Mouse (Mus musculus): ENCODE measurements around the gene Top3b.
"Not testable (repeated sequence)": the region's sequence is repeated elsewhere in the genome, so short reads cannot be mapped to it uniquely, and the experiment has no call there.

The Top3b gene

DNA sequence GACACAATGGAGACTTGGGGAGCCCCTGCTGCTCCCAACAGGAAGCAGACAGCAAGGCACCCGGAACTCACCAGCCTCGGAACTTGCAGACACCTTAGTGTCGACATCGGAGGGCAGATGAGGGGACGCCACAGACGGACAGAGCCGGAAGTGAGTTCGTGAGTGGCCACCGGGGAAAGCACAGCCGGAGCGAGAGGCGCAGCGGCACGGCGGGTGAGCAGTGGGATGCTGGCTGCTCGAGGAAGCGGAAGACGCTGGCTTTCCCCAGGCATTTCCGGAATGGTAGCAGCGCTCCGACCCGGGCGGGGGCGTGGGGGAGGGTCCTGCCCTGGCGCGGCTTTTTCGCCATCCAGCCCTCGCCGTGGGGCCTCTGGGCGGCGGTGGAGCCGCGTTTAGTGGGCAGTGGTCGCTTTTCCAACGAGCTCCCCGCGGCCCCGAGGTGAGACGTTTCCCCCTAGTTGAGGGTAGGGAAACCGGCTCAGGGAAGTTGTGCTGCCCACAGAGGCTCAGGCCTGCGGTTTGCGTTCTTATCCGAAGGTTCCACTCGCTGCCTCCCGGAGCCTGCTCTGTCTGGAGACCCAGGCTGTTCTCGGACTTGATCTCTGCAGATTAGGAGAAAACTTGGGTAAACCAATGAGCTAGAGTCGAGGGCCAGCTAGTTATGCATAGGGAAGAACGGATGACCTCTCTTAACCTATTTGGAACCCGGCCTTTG is at the start of gene Top3b, which contains the start of gene Vpreb1:
Top3b (plus strand) TSS at position 120 of the 715 bp plus-strand sequence.
Vpreb1 (minus strand) TSS at position 227 of the 715 bp plus-strand sequence.
- peak; percentile 92 for DNase-seq

DNA sequence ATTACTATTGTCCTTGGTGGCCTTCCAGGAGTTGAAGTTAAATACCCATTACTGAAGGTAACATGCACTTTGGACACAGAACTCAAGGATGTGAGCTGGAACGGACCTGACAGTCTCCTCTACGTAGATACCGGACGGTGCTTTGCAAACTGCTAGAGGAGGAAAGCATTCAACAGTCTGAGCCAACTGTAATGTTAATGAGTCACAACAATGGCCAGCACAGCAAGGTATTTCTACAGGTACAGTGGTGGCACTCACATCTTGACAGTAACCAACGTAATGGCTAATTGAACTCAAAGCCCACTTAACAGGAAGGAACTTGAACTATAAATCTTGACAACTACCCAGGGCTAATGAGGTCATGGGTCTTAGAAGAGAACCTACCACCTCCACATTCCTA is 45.1 kb upstream of the Top3b start:
- DNase-seq, result no peak

DNA sequence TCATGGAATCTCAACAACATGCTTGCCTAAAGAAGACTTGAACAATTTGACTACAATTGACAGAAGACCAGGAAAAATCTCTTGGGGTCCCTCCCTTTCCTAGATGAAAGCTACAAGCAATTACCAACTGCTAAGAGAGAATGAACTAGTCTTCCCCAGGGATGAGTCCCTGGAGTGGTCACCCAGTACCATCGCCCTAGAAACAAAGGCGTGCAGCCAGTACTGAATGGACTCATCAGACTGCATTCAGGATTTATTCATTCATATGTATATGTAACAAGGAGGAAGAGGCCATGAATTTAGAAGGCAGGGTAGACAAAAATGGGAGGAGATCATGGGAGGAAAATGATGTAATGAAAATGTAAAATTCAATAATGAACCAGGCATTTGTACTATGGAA is 44.3 kb upstream of the Top3b start:
- DNase-seq, result no peak

DNA sequence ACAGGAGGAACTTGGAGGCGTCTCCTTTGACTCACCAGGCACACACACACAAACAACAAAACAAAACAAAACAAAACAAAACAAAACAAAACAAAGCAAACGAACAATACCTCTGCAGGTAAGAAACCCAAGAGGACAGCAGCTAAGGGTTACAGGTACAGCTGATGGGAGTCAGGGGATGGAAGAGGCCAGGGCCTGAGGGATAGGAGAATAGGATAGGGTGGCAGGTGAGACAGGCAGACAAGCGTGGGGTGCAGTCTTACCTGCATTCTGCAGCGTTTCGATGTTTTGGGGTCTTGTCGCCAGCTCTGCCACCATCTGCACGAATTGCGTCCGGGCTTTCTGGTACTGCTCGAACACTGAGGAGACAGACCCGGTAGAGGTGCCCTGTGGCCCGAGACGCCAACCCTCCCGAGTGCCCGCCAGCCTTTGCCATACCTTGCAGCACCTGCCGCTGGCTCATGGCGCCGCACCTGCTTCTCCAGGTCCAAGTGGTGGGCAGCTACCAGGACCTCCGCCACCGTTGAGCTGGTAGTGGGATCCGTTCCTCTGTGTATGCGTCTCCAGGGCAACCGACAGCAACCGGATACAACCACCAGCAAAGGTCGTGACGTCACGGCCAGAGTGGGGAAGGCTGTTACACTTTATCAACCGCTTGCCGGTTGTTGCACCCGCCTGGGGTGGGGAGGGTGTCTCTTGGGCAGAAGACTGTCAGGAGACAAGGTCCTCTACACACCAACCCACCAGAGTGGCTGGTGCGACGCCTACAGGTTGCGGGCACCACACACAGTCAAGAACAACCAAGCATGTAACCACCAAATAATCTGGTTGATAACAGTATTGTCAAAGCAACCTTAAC is 41.5 kb upstream of the Top3b start, which contains the start of gene Spag6l:
Spag6l (minus strand) TSS at position 700 of the 859 bp plus-strand sequence.
- peak; percentile 70 for DNase-seq

DNA sequence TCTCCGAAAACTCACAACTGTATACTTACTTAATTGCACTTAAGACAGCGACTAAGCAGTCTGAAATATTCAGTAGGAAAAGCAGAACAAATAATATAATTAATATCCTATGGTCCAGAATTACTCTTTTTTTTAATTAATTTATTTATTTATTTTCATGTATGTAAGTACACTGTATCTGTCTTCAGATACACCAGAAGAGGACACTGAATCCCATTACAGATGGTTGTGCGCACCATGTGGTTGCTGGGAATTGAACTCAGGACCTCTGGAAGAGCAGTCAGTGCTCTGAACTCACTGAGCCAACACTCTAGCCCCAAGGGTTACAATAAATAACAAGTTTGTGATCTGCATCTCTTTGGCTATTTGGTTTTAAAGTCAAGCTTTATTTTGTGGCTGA is 40.9 kb upstream of the Top3b start:
- no peak for DNase-seq

DNA sequence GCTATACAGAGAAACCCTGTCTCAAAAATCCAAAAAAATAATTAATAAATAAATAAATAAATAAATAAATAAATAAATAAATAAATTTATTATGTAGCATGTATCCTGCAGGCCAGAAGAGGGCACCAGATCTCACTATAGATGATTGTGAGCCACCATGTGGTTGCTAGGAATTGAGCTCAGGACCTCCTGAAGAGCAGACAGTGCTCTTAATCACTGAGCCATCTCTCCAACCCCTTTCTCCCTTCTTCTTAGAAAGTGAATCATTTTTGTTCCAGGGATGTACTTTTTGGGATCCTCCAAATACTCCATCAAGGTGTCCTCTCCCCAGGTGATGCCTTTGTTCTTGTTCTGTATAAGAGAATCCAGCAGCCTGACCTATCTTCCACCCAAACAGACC is 21.3 kb upstream of the Top3b start:
- DNase-seq, result no peak

DNA sequence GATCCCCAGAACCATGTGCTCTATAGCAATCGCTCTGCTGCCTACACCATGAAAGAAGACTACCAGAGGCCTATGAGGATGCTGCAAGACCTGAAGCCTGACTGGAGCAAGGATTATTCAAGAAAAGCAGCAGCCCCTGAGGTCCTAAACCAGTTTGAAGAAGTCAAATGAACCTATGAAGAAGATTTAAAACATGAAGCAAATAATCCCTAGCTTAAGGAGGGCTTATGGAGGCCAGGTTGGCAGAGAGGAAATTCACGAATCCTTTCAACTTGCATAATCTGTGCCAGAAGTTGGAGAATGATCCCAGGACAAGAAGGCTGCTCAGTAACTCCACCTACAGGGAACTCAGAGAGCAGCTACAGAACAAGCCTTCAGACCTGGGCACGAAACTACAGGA is 18.1 kb upstream of the Top3b start:
- no peak for DNase-seq

DNA sequence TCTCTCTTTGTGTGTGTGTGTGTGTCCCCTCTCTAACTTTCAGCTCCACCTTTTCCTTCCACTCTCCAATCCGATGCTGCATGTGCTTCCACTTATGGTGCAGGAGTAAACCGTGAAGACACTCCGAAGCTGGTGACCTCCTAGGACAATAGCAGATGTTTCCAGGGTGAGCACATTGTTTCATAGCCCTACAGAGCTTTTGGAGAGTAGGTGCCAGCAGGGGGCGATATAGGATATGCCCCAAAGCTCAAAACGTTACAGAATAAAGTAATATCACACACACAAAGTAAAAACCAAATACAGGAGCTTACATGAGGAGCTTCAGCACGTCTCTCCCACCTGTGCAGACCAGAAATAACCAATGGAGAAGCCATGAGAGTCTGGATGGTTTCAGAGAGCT is 15.7 kb upstream of the Top3b start:
- DNase-seq, result peak; percentile 90

DNA sequence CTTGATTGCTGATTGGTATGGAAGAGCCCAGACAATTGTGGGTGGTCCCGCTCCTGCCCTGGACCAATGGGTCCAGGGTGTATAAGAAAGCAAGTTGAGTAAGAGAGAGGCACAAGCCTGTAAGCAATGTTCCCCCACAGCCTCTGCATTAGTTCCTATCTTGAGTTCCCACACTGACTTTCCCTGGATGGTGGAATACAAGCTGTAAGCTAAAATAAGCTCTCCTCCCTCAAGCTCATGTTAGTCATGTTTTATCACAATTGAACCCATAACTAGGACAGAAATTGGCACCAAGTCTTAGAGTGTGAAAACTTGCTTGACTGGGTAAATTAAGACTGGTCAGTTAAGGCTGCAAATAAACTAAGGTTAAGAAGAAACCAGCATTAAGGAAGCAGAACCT is 15.0 kb upstream of the Top3b start:
- DNase-seq, result no peak

DNA sequence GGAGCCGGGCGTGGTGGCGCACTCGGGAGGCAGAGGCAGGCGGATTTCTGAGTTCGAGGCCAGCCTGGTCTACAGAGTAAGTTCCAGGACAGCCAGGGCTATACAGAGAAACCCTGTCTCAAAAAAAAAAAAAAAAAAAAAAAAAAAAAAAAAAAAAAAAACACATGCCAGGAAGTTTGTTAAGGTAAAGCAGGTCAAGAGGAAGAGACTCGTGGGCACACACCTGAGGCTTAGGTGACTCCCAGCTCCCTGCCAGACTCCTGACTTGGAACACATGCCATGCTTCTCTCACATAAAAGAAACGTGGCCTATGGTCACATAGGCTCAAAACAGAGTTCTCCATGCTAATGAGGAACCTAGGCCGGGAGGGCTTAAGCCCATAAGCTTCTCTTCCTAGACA is 14.5 kb upstream of the Top3b start:
- not testable (repeated sequence) for DNase-seq

DNA sequence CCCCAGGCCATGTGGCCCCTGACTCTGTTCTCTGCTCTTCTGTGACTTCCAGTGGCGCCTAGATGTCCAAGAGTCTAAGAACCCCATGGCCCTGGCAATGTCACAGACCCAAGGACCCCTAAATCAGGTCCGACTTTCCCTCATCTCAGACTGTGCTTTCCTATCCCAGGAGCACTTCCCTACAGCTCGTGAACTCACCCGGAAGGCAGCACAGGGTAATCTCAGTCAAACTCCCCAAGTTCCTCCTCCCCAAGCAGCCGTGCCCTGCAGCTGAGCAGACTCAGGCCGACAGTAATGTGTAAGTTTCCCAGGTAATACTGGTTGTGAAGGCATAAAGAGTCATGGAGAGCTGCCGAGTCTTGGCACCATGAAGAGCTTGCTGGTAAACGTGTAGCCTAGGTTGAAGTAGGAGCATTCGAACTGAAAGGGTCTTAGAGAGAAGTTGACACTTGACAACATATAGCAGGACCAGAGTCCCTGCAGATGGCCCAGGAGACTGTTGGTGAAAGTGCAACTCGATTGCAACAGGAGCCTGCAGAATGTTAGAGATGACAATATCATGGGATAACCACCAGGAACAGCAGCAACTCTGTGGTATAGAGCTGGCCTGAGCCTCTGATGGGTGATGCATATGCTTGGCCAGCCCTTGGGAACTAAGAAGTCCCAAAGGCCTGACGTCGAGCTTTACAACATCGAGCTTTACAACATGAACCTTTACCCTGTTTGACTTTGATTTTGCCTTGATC is 13.6 kb upstream of the Top3b start:
- DNase-seq, result no peak

DNA sequence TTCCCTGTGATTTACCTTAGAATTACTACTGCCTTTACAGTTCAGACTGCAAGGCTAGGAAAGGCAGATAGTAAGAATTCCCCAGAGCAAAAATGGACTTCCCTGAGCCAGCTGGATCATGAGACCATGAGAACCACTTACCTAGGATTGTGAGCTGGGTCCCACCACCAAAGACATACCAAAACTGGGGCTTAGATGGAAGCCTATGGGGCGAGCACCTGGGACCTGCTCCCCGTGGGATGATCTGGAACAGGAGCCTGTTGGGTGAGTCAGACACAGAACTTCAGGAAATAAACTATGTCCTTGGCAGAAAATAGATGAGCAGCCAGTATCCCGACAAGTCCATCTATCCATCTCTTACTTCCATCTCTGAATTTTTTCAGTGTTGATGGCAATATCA is 8.2 kb upstream of the Top3b start:
- no peak for DNase-seq

DNA sequence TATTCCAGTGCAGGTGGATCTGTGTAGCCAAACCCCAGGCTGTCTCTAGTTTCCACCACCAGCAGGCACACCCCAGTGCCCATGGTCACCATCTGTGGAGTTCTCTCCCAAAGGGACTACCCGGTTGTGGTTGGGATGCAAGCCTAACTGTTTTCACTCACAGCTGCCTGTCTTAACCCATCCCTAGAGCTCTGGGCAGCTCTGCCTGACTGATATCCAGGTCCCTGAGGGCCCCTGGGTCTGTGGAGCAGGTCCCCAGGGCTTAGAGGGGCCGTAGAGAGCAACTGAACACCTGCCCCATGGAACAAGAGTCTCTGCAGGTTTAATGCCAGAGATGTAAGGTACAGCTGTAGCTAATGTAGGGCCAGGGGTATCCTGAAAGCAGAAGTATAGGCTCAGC is 6.6 kb upstream of the Top3b start, which contains the start of gene Igll1:
Igll1 (minus strand) TSS at position 8 of the 400 bp plus-strand sequence.
- no peak for DNase-seq

DNA sequence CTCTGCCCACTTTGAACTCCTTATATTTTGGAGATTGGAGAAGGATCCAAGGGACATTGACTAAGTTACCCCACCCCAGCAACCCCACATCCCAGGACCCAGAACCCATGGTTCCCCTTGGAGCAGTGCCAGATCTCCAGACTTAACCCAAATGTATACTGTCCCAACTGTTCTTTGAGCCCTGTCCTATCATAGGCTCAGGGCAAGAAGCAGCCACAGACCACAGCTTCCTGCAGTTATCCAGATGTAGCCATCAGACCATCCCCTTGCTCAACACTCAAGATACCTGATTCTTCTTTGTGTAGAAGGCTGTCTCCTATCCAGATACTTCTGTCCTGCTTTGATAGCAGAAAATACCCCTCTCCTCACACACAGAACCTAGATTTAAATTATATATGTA is 5.3 kb upstream of the Top3b start:
- no peak for DNase-seq

DNA sequence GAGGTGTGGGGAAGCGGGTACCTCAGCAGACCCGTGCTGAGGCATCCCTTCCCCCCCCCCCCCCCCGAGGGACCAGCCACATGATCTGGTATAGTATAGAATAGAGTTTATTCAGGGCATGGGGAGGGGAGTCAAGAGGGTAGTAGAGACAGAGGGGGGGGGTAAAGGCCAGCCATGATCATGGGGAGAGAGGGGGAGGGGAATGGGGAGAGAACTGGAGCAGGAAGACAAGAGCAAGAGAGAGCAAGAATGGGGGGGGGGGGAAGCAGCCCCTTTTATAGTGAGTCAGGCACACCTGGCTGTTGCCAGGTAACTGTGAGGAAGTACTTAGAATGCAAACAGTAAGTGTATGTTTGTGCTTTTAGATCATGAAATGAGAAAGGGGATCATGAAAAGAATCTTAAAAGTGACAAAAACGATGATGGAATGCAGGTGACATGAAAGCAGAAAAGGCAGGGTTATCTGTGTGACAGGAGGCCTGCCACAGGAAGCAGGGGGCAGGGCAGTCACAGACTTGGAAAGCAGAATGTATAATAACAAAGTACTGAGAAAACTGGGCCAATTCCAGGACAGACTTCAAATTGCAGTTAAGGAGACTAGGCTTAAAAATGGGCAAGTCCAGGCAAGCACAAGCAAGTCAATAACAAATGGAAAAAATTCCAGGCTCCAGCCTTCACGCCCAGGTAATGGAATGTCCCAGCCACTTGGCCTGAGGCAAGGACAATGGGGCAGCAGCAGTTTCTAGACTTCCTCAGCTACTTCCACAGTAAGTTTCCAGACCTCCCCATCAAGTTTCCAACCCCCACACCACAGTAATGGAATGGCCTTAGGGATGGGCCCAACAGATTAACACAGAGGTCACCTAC is 4.6 kb upstream of the Top3b start:
- DNase-seq, result peak; percentile 71

DNA sequence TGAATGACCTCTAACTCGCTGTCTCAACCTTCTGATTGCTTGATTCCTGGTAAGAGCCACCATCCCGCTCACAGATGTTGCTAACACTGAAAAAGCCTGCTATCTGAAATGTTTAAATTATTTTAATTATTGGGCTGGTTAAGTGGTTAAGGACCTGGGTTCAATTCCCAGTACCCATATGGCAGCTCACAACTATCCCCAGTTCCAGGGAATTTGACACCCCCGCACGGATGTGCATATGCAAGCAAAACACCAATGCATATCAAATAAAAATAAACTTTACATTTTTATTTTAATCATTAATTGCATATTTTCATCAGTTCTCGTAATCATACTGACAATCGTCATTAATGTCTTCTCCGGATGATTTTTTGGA is 307 bp upstream of the Top3b start:
- DNase-seq, result no peak

DNA sequence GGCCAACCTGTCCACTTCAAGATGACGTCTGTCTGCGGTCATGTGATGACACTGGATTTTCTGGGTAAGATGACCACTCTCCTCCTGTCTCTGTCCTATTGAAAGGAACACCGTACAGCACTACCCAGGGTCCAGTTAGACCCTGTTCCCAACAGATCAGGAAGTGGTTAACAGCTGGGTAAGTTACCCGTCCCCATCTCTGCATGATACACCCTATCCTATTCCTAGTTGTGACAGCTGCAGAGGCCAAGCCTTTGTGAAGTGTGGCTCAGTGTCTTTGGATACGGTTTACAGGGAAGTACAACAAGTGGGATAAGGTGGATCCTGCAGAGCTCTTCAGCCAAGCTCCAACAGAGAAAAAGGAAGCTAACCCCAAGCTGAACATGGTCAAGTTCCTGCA is 8.5 kb downstream of the Top3b start:
- DNase-seq, result no peak

DNA sequence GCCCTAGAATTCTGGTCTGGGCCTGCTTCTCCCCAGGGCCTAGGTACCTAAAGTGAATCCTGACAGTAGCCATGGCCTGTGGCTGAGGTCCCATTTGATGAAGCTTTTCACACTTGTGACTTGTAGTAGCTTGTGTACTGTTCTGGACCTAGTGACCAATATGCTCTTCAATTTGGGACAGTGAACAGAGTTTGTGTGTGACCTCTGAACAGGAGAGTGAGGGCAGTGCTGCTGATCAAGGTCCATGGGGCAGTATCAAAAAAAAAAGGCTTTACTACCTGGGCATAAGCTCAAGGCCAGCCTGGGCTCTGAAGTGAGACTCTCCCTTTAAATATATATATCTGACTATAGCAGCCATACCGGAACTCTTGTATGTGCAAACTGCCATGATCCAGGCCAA is 17.8 kb downstream of the Top3b start:
- no peak for DNase-seq

DNA sequence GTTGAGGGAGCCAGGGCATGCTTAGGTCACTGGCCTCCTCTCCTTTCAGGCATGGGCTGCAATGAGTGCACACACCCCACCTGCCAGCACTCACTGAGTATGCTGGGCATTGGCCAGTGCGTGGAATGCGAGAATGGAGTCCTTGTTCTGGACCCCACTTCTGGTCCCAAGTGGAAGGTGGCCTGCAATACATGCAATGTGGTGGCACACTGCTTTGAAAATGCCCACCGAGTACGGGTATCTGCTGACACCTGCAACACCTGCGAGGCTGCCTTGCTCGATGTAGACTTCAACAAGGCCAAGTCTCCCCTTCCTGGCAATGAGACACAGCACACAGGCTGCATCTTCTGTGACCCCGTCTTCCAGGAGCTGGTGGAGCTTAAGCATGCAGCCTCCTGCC is 21.8 kb downstream of the Top3b start:
- DNase-seq, result no peak

DNA sequence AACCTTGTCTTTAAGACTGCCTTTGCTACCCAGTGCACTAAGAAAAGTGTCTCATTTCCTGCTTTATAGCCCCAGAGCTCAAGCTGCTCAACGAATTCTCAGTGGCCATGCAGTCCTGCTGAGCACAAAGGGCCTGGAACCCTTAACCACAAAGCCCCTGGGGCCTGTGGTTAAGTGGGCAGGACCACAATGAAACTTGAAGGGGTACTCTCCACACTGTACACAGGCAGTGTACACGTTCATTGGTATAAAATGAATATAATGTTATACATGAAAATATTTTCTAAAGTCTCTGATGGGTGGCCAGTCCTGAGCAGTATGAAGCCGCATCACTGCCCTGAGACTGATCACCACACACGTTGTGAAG is 25.5 kb downstream of the Top3b start:
- no peak for DNase-seq

DNA sequence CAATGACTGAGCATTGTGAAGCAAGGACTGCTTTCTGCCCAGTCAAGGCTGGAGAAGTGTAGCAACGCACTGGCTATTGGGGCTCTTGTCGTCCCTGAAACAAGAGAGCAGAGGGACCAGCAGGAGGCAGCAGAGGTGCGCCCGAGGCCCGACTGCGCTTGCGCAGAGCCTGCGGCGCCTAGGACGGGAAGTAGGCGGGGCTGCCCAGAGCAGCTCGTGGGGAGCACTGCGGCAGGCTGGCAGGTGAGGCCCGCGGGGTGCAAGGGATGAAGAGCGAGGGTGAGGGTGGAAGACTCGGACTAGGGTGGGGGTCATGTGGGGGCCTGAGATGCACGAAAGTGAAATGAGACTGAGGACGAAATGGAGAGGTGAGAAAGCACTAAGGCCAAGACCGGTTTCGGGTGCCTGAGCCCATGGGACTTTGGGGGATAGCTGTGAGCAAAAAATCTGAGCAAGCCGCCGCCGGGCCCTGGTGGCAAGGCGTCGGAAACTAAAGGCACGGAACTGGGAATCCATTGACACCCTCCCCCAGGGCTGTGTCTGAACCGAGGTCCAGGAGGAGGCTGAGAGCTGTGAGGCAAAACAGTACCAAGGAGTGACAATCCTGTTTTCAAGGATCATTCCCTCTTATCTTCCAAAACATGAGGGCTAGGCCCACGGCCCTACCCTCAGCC is 26.0 kb downstream of the Top3b start, which contains the start of gene Ppm1f:
Ppm1f (plus strand) TSS at position 88 of the 674 bp plus-strand sequence.
- DNase-seq, result peak; percentile 96

Data from lung, postnatal 36 days (tissue).